In genomic region chr10:126144609-126145202, GRCm38 (mm10) we compare ENCODE assay signal across 13 mouse cellular contexts.
DNase-seq lines count a peak whose midpoint lies in the region; ATAC-seq and TF ChIP-seq lines count a peak whose summit lies in the region.
"Had no signal": no experiment of that assay in that cellular context is flagged by ENCODE, and none has a peak within 500 bp of the region (broad histone marks: within the 10 kb centered on the region; RNA-seq: fewer than 3 reads in every experiment).

No protein-coding gene starts in this region.

- peak overlapping the region; percentile 52 for H3K4me2 ChIP-seq in lung, embryonic 14.5 days
- H3K4me2 ChIP-seq in stomach, embryonic 16.5 days (ENCODE audit: low read depth, low read length), result peak overlapping the region; percentile 49
- H3K4me2 ChIP-seq: forebrain, embryonic 13.5 days; hindbrain, embryonic 15.5 days had no signal

- H3K9me3 ChIP-seq in lung, embryonic 14.5 days (ENCODE audit: low read depth, low read length), result no peaks in the 10 kb centered on the region
- no peaks in the 10 kb centered on the region for H3K9me3 ChIP-seq in embryonic facial prominence, embryonic 10.5 days
- H3K9me3 ChIP-seq in limb, embryonic 10.5 days (replicated peaks), result no peaks in the 10 kb centered on the region
- H3K9me3 ChIP-seq in stomach, embryonic 16.5 days (replicated peaks; ENCODE audit: control insufficient read depth, low read length), result no peaks in the 10 kb centered on the region
- H3K9me3 ChIP-seq: forebrain, embryonic 13.5 days; hindbrain, embryonic 15.5 days had no signal

- WGBS in lung, embryonic 14.5 days, result 30% methylated on average over 12 of the region's 12 CpGs
- 59% methylated on average over 12 of the region's 12 CpGs for WGBS in embryonic facial prominence, embryonic 10.5 days
- 41% methylated on average over 12 of the region's 12 CpGs for WGBS in limb, embryonic 10.5 days
- WGBS in stomach, embryonic 16.5 days, result 40% methylated on average over 12 of the region's 12 CpGs

- H3K27ac ChIP-seq in lung, embryonic 14.5 days (ENCODE audit: low read depth), result no peak overlapping the region
- peak overlapping the region; percentile 44 for H3K27ac ChIP-seq in embryonic facial prominence, embryonic 10.5 days (replicated peaks)
- peak overlapping the region; percentile 78 for H3K27ac ChIP-seq in limb, embryonic 10.5 days
- peak overlapping the region; percentile 91 for H3K27ac ChIP-seq in stomach, embryonic 16.5 days (ENCODE audit: low read length)
- H3K27ac ChIP-seq: forebrain, embryonic 13.5 days; hindbrain, embryonic 15.5 days had no signal

- TF ChIP-seq CTCF in lung, embryonic 14.5 days (IDR thresholded peaks at IDR 0.05; ENCODE audit: low read depth), result no peak

- peak; percentile 69; the same call in 1 of the 2 replicates for ATAC-seq in lung, embryonic 14.5 days (ENCODE audit: insufficient read depth)
- peak; percentile 70 for ATAC-seq in stomach, embryonic 16.5 days (ENCODE audit: insufficient read depth, low FRiP score)
- ATAC-seq in granulocyte monocyte progenitor cell, adult 5-6 weeks (replicated peaks; ENCODE audit: poor library complexity, severe bottlenecking), result no peak
- ATAC-seq: CD4-positive, CD25-positive, alpha-beta regulatory T cell, adult 4 months; forebrain, embryonic 13.5 days had no signal

- 0 out of 2 replicates have a peak overlapping the region, but pooled peaks have one; percentile 1 for H3K4me3 ChIP-seq in lung, embryonic 14.5 days (ENCODE audit: low read depth, low read length)
- H3K4me3 ChIP-seq in embryonic facial prominence, embryonic 10.5 days, result no peak overlapping the region
- peak overlapping the region; percentile 29 for H3K4me3 ChIP-seq in limb, embryonic 10.5 days
- H3K4me3 ChIP-seq in stomach, embryonic 16.5 days (replicated peaks; ENCODE audit: low read length), result peak overlapping the region; percentile 18; the same call in 1 of the 2 replicates
- H3K4me3 ChIP-seq: forebrain, embryonic 13.5 days; hindbrain, embryonic 15.5 days had no signal

- no peak overlapping the region for H3K9ac ChIP-seq in lung, embryonic 14.5 days
- peak overlapping the region; percentile 51; the same call in 1 of the 2 replicates for H3K9ac ChIP-seq in stomach, embryonic 16.5 days (ENCODE audit: low read length)
- H3K9ac ChIP-seq: forebrain, embryonic 13.5 days; hindbrain, embryonic 15.5 days had no signal

- no peaks in the 10 kb centered on the region for H3K36me3 ChIP-seq in lung, embryonic 14.5 days (ENCODE audit: insufficient read depth)
- no peaks in the 10 kb centered on the region for H3K36me3 ChIP-seq in embryonic facial prominence, embryonic 10.5 days (replicated peaks)
- no peaks in the 10 kb centered on the region for H3K36me3 ChIP-seq in limb, embryonic 10.5 days
- no peaks in the 10 kb centered on the region for H3K36me3 ChIP-seq in stomach, embryonic 16.5 days (ENCODE audit: control insufficient read depth, insufficient read depth, low read length)
- H3K36me3 ChIP-seq: hindbrain, embryonic 15.5 days had no signal

- H3K27me3 ChIP-seq in lung, embryonic 14.5 days (ENCODE audit: insufficient read depth, low read length), result no peaks in the 10 kb centered on the region
- no peaks in the 10 kb centered on the region for H3K27me3 ChIP-seq in embryonic facial prominence, embryonic 10.5 days (replicated peaks; ENCODE audit: low read depth, poor library complexity, severe bottlenecking)
- H3K27me3 ChIP-seq in limb, embryonic 10.5 days (ENCODE audit: low read depth, poor library complexity, severe bottlenecking), result no peaks in the 10 kb centered on the region
- no peaks in the 10 kb centered on the region for H3K27me3 ChIP-seq in stomach, embryonic 16.5 days (ENCODE audit: control insufficient read depth, insufficient read depth, low read length)
- H3K27me3 ChIP-seq: forebrain, embryonic 13.5 days; hindbrain, embryonic 15.5 days had no signal

- DNase-seq in lung, embryonic 14.5 days, result peak; percentile 74
- DNase-seq in lung, postnatal 10 days, result no peak
- no peak for DNase-seq in embryonic facial prominence, embryonic 10.5 days (ENCODE audit: low spot score)
- no peak for DNase-seq in limb, embryonic 10.5 days (ENCODE audit: low spot score)
- DNase-seq in testis, postnatal 10 days (ENCODE audit: low spot score), result no peak
- DNase-seq: adrenal gland, adult 8-10 months; lung, adult 2 months; spleen, adult 18-20 months had no signal

- H3K4me1 ChIP-seq in lung, embryonic 14.5 days (ENCODE audit: insufficient read depth), result no peaks in the 10 kb centered on the region
- H3K4me1 ChIP-seq in embryonic facial prominence, embryonic 10.5 days, result peaks cover 17% of the 10 kb centered on the region
- H3K4me1 ChIP-seq in limb, embryonic 10.5 days, result peaks cover 37% of the 10 kb centered on the region
- H3K4me1 ChIP-seq in stomach, embryonic 16.5 days (ENCODE audit: control insufficient read depth, insufficient read depth, low read length), result no peaks in the 10 kb centered on the region
- H3K4me1 ChIP-seq: forebrain, embryonic 13.5 days; hindbrain, embryonic 15.5 days had no signal
